Mouse (Mus musculus): ENCODE measurements around the gene Hes7.
"Not testable (repeated sequence)": the region's sequence is repeated elsewhere in the genome, so short reads cannot be mapped to it uniquely, and the experiment has no call there.

The Hes7 gene

DNA sequence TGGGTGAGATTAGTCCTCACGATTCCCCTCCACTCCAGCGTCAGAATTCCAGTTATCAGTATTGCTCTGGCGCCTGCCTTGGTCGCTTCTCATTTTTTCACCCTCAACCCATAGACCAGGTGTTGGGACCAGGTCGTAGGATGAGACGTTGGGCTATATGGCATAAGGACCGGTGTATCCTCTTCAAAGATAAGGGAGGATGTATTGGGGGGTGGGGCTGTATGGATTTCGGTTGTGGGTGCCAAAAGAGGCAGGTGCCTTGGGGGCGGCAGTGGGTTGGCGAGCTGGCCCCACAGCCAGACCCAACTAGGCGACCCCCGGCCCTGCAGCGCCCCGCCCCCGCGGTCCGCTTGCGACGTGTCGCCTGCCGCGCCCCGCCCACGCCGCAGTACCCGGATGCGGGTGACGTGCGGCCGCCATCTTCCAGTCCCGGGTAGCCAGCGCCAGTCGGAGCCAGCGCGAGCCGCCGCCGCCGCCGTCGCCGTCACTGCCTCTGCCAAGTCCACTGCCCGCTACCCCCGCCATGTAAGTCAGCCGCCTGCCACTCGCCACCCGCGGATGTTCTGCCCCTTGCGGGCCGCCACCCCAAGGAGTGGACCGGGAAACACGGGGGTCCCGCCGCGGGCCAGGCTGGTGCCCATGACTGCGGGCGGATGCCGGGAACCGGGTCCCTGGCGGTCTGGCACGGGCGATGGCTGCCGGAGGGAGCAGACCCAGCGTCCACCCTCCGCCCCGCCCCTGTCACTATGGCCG, 31.9 kb upstream of the Hes7 start, which contains the start of gene Vamp2:
TSS of gene Vamp2 (plus strand) at position 388 of the 753 bp plus-strand sequence.
- DNase-seq (ENCODE audit: extremely low read depth, low read depth, low spot score), result no peak

DNA sequence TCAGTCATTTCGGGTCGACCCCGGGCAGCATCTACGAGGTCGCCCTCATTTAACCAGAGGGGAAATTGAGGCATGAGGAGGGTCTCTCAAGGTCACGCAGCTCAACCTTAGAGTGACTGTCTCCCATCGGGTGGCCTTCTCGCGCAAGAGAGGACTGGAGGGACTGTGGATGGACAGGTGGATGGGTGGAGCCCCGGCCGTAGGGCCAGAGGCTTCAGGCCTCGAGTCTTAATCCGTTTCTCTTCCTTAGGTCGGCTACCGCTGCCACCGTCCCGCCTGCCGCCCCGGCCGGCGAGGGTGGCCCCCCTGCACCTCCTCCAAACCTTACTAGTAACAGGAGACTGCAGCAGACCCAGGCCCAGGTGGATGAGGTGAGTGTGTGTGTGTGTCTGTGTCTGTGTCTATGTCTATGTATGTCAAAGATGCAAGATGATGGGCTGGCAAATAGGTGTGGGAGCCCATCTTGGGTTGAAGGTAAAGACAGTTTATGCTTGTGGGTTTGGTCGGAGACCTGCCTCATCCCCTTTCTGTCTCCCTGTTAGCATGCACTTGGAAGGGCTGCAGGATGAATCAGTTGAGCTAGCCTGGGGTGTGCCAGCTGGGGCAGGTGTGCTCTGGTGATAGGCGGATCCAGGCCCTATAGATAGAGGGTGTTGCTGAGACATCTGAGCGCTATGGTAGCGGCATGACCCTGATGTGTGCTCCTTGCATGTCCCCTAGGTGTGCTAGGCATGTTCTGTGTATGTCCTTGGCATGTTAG, 31.2 kb upstream of the Hes7 start:
- DNase-seq (ENCODE audit: extremely low read depth, low read depth, low spot score), result no peak

DNA sequence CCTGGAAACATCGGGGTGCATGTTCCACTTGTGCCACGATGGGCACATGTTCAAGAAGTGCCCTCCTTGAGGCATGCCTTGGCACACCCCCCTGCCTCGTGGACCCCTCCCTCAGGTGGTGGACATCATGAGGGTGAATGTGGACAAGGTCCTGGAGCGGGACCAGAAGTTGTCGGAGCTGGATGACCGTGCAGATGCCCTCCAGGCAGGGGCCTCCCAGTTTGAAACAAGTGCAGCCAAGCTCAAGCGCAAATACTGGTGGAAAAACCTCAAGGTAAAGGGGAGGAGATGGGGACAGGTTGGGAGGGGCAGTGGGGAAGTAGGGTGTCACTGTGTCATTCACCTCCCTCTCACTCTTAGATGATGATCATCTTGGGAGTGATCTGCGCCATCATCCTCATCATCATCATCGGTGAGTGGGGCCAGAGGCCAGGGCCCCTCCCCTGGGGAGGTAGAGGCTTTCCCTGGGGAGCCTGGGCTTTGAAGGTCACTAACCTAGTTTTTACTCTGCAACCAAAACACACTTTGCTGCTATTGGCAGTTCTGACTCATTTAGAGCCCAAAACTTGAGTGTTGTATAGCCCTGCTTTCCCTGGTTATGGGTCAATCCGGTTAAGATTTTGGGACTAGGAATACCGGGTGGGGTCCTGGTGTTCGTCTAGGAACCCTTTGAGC, 30.5 kb upstream of the Hes7 start:
- no peak for DNase-seq (ENCODE audit: extremely low read depth, low read depth, low spot score)

DNA sequence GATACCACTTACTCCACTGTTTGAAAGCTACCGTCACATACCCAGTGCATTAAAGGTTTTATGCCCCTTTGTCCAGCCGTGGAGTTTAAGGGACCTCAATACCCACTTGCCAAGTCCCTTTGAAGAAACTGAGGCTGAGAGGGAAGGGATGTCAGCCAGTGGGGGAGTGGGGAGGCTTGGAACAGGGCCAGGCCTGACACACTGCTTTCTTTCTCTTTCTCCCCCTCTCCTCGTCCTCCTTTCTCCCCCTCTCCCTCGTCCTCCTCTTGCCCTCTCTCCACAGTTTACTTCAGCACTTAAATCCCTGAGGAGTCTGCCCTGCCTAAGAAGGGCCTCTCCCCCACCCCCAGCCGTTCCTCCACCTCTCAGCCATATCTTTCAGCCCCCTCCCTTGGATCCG, 29.8 kb upstream of the Hes7 start:
- no peak for DNase-seq (ENCODE audit: extremely low read depth, low read depth, low spot score)

DNA sequence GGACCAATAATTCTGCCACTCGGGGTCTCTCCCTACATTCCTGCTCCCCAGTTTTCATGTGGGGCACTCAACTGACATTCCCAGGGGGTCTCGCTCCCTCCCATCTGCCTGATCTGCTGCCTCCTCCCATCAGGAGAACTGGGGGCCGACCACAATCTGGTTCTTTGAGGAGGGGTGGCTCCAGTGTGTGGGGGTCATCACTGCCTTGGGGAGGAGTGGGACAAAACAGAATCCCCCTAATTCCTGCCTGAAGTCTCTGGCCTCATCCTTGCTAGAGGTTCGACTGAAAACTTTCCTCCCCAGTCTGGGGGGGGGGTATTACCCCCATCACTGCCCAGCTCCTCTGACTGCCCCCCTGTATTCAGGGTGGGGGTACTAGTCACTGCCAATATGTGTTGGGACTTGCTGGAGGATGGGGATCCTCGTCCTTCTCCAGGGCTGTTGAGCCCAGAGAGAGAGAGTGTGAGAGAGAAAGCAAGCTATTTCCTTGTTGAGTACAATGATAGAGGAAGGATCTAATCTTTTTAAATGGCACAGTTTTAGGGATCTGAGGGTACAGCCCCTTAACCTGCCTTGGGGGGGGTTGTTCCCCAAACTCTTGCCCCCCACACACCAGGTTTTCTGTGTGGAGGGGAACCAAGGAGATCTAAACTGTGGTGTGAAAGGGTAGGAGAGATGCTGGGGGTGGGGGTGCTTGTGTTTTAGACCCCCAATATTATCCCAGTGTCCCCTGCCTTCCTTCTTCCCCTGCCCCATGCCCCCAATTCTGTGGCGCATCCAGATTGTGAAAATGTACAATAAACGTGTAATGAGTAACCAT, 28.4 kb upstream of the Hes7 start:
- DNase-seq (ENCODE audit: extremely low read depth, low read depth, low spot score), result no peak

DNA sequence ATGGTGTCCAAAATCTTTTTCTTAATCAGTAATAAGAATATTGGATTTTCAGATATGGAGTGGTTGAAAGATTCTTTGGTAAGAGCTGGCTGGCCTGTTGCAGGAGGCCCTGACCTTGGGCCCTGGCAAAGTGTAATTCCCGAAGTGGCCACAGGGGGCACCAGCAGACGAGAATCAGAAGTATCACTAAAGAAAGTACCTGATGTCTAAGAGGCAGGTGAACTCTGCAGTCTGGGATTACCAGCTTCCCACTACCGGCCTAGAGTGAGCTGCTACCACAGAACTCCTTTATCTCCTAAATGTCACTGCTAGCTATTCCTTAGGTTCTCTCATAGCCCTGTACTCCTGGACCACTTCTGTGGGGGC, 27.8 kb upstream of the Hes7 start:
- DNase-seq (ENCODE audit: extremely low read depth, low read depth, low spot score), result no peak

DNA sequence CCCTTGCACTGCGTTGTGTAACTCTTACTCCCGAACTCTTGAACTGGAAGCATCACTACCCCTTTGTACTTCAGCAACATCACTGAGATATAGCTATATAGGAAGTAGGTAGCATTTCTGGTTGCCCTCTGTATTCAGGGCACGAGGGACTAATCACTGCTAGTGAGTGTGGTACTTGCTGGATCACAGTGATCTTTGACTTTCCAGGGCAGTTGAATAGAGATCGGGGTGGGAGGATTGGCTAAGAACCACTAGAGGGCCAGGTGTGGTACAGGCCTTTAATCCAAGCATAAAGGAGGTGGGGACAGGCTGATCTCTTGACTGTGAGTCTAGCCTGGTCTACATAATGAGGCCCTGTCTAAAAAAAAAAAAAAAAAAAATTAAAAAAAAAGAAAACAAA, 27.3 kb upstream of the Hes7 start:
- DNase-seq (ENCODE audit: extremely low read depth, low read depth, low spot score), result no peak

DNA sequence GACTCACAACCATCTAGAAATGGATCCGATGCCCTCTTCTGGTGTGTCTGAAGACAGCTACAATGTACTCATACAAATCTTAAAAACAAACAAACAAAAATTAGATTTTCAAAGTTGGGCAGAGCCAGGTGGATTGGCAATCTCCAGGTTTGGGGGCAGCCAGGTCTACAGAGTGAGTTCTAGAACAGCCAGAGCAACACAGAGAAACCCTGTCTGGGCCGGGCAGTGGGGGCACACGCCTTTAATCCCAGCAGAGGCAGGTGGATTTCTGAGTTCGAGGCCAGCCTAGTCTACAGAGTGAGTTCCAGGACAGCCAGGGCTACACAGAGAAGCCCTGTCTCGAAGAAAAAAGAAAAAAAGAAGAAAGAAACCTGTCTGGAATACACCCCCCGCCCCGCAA, 26.3 kb upstream of the Hes7 start:
- DNase-seq (ENCODE audit: extremely low read depth, low read depth, low spot score), result not testable (repeated sequence)

DNA sequence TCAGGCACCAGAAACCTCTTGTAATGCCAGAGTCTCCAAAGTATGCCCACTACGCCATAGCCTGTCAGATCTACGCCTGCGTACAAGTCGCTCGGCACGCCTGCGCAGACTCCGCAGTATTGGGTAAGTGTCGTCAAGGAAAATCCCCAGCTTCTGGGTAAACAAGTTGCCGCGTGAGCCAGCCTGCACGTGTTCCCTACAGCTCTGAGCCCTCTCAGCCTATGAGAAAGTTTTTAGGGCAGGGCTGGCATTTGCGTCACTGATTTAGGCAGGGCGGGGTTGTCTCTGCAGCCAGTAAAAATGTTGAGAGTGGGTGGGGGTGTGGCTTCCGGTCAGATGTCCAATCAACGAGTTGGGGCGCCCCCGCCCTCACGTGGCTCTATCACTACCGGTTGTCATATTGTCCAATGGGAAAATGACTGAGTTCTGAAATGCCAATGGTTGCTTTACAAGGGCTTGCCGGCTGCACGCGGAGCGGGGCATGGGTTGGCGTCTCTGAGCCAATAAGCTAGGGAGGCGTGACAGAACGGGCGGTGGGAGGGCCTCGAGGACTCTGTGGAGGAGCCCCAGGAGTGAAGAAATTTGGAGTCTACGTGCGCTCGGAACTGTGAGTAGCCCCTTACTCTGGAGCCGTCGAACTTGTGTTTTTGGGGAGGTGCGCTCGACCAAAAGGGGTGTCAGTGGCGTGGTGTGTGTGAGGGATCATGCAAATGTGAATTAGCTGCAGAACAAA, 25.3 kb upstream of the Hes7 start, which contains the start of gene Per1:
TSS of gene Per1 (plus strand) at position 521 of the 733 bp plus-strand sequence.
- peak; percentile 99 for DNase-seq (ENCODE audit: extremely low read depth, low read depth, low spot score)

DNA sequence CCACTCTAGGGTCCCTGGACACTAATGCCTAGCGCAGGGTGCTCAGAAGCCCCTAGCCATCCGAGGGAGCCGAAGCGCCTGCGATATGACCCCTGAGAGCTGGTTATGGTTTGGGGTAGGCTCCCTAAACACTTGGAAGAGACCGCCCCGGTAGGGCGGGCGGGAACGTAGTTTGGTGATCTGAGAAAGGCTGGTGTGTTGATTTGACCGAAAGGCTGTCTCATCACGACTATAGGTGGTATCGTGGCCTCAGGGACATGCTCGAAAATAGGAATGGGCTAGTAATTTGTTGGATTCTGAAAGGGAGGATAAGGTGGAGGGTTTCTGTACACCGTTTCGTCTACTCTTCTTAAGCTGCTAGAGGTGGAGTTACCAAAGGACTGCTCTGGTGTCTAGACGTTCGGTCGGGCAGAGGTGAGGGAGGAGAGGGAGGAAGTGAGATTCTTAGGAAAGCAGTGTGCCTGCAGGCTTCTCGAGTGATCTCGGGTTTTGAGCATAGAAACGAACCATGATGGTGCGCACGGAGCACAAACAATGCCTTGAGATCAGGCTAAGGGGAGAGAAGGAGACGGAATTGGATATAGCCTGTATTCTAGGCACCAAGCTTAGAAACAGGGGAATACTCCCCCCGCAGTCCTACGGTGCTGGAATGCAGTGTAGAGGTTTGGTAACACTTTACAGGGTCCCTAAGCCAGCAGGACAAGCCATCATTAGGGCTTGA, 24.5 kb upstream of the Hes7 start:
- DNase-seq (ENCODE audit: extremely low read depth, low read depth, low spot score), result no peak

DNA sequence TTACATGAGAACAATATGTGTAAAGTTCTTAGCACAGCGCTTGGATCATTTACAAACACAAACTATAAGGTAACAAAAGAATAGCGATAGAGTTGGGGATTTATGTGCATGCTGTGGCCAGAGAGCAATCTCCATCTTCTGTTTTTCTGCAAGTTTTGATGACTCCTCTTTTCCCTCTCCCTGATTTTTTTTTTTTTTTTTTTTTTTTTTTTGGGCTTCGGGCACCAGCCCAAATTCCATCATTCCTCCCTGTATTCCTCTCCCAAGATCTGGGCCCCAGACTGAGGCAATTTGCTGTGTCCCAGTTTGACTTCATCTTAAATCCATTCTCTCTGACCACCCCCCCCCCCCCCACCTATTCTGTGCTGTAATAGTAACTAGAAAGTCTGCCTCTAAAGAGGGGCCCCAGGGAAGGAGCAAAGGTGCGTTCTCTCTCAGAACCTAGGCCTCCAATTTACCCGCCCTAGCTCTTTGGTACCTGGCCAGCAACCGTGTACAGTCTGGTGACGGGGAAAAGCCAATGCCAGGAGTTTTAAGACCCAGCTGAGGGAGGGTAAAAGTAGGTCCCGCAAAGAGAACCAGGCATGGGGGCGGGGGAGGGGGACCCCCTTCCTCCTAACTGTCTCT, 23.7 kb upstream of the Hes7 start:
- DNase-seq (ENCODE audit: extremely low read depth, low read depth, low spot score), result no peak

DNA sequence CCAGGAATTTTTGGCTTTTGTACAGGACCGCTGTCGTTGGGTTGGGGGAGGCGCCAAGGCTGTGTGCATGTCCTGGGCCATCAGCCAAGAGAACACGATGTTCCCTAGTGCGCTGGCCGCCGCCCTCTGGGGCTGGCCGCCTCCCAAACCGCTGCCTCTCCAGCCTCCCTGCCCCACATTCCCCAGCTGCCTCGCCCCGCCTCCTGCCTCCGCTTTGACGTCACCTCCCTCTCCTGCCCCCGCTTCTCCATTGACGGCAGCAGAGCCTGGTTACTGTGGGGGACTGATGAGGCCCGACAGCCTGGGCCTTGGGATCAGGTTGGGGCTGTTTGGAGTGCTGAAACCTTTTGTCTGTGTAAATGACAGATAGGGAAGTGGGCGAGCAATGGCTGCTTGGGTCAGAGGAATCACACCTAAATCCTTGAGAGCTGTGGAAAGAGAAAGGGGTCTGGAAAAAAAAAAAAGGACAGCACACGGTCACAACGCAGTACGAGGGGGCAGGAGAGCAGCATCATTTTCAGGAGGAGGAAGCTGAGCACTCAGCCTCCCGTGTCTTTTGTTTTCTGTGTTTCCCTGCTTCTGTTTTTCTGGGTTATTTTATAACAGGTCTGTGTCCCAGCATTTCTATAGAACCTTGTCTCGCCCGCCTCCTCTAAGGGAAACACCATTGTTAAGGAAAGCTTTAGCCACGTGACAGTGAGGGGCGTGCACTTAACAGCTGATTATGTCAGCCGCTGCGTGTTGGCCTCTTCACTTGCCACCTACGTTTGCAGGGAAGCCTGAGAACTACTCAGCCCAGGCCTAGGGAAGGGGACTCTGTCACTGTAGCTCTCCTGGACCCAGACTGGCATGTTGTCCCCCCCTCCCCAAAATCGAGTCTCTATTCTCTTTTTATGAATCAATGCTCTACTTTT, 23.0 kb upstream of the Hes7 start:
- no peak for DNase-seq (ENCODE audit: extremely low read depth, low read depth, low spot score)

DNA sequence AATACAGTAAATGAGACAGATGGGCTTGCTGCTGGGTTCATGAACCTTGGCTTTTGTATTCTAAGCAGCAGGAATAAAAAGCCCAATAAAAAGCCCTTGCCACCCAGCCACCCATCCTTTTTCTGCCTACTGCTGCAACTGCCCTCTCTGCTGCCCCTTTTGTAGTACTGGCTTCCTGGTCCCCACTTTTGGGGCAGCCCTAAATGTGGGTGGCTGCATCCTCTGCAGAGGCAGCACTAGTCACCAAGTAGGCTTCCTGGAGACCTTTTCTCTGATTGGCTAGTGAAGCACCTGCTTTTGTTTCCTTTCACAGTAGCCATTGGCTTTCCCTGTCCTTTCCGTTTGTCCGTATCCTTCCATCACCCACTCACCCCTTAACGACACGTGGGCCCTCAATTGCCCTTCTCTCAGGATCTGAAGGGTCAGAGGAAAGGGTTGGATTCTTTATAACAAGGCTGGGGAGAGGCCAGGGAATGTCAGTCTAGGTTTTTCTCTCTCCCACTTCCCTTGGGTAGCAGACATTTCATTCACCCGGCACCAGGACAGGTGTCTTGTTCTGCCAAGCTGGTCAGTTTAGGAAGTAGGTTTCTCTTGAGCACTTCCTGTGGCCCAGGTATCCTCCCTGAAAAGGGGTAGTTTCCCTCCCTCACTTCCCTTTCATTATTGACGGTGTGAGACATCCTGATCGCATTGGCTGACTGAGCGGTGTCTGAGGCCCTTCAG, 22.0 kb upstream of the Hes7 start:
- no peak for DNase-seq (ENCODE audit: extremely low read depth, low read depth, low spot score)

DNA sequence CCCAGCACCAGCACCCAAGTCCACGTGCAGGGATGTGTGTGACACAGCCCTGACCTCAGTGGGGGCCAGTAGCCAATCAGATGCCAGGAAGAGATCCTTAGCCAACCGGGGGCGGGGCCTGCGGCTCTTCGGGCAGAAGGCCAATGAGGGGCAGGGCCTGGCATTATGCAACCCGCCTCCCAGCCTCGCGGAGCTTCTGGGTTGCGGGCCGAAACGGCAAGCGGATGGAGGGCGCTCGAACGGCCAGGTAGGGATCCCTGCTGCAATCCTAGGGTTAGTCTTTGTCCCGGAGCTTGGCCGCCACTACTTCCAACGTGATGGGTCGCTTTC, 21.5 kb upstream of the Hes7 start:
- no peak for DNase-seq (ENCODE audit: extremely low read depth, low read depth, low spot score)

DNA sequence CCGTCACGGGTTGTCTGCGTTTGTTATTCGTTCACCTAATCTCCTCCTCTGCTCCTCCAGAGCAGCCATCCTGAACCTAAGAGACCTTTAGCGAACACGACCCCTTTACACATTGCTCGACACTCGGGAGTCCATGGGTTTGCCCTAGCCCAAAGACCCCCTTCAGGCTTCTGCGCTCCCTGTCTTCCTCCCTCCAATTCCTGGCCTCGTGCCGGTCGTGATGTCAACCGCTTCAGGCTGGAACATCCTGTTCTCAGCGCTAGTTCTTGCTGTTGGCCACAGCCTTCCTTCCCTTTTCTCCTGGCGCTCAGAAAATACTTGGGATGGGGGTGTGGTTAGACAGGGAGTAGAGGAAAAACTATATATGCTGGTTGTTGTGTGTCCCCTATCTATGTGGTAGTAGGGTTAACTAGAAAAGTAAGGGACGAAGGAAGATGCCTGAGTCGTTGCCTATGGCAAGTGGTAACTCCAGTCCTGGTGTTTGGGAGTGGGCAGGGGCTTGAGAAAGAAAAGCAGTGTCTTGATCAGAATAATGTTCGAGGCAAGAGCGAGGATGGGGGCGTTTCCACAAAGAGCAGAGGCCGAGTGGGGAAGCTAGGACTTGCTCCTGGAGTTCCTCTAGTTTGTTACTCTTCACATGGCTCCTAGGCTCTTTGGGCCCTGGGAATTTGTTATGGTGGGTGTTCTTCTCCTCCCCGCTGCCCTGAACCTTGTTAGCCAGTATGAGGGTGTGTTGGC, 20.9 kb upstream of the Hes7 start:
- no peak for DNase-seq (ENCODE audit: extremely low read depth, low read depth, low spot score)

DNA sequence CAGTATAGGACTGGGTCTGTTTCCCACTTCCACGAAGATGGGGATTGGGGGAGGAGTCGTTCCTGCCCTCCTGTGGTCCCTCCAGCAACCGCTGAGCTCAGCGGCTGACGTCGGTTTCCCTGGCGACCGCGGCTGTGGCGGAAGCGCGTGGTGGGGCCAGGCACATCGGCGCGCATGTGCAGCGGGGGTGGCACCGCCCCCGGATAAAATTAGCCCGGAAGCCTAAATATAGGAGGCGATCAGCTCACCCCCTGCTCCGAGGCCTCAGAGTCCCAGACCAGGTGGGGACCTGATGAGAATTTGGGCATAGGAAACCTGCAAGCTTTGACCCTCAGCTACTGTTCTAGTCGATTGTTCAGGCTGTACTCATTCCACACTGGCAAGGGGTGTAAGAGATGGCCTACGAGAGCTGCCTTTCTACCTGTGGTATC, 20.3 kb upstream of the Hes7 start:
- DNase-seq (ENCODE audit: extremely low read depth, low read depth, low spot score), result no peak
